Mouse (Mus musculus): ENCODE data around the gene Thtpa.

- TF ChIP-seq CTCF (IDR thresholded peaks at IDR 0.05; ENCODE audit: control insufficient read depth, insufficient read depth, insufficient replicate concordance, low read depth, low read length) = no peak
- no peak for TF ChIP-seq POLR2A (IDR thresholded peaks at IDR 0.05; ENCODE audit: control insufficient read depth, low read depth, low read length)
These were observed 31.1 kb downstream of the Thtpa start for GRCm38 (mm10) chr14:55125711-55126110.

Measured in testis, adult 2 months (tissue).